Mouse (Mus musculus) limb, embryonic 11.5 days (tissue): ENCODE measurements around the gene Gse1. TPM values are rescaled to one million over a fixed set of nuclear protein-coding genes. Genes with fewer than 3 reads are reported as not detected.
A peak's percentile ranks its signal among the peaks of the same experiment; 100 is the strongest.

Experiments
- ATAC-seq: fragments of 200-750 bp; cut with Nextera tagmentation; 2 replicates; pipeline ENCODE4 v1.8.0; 2017; ENCODE audit warnings: low read depth; ENCODE audit not compliant: insufficient number of reproducible peaks, low FRiP score, low TSS enrichment
- DNase-seq: peaks from one replicate; pipeline ENCODE4 v3.0.0-alpha.2; 2015; ENCODE audit warnings: low spot score
- H3K27ac ChIP-seq: fragments of 300-500 bp; sonication (generic); replicated peaks from 2 replicates; pipeline ENCODE4 v1.5.1; 2014; ENCODE audit warnings: low read depth, mild to moderate bottlenecking, low read length
- H3K27me3 ChIP-seq: fragments of 300-500 bp; sonication (generic); 2 replicates; pipeline ENCODE4 v1.6.1; 2014; ENCODE audit warnings: mild to moderate bottlenecking, low read length, mixed read lengths; ENCODE audit not compliant: control insufficient read depth, insufficient read depth
- H3K36me3 ChIP-seq: fragments of 300-500 bp; sonication (generic); 2 replicates; pipeline ENCODE4 v1.6.1; 2014; ENCODE audit warnings: mild to moderate bottlenecking, low read length, moderate library complexity, mixed read lengths; ENCODE audit not compliant: control insufficient read depth, insufficient read depth
- H3K4me1 ChIP-seq: fragments of 300-500 bp; sonication (generic); 2 replicates; pipeline ENCODE4 v1.6.1; 2014; ENCODE audit warnings: low read length, mixed read lengths; ENCODE audit not compliant: control insufficient read depth, insufficient read depth
- H3K4me2 ChIP-seq: fragments of 300-500 bp; sonication (generic); 2 replicates; pipeline ENCODE4 v1.6.1; 2014; ENCODE audit warnings: low read depth, mild to moderate bottlenecking, moderate library complexity; ENCODE audit not compliant: severe bottlenecking
- H3K4me3 ChIP-seq: fragments of 300-500 bp; sonication (generic); 2 replicates; pipeline ENCODE4 v1.5.1; 2014; ENCODE audit warnings: low read depth, low read length
- H3K9ac ChIP-seq: fragments of 300-500 bp; sonication (generic); 2 replicates; pipeline ENCODE4 v1.6.1; 2014; ENCODE audit warnings: mild to moderate bottlenecking, low read length
- H3K9me3 ChIP-seq: fragments of 300-500 bp; sonication (generic); 2 replicates; pipeline ENCODE4 v1.6.1; 2016; ENCODE audit warnings: low read length; ENCODE audit not compliant: control insufficient read depth
- WGBS: fragments of 180-500 bp; shearing (Covaris S2); extraction: QIAGEN DNeasy Blood & Tissue Kit; methylation state at CpG from one replicate; pipeline ENCODE4 v1.1.7; 2014; 5-methylcytosine and 5-hydroxymethylcytosine counted together
- polyA plus RNA-seq: library from polyadenylated mRNA; unstranded; fragments of >200 nt; fragmentation: Nextera tagmentation; extraction: Ambion mirVana; gene quantifications from 2 replicates; pipeline ENCODE4 v1.2.1, GENCODE M21; 2014

The Gse1 gene
- polyA plus RNA-seq, 1 experiment from 2014 or later: 6.6 TPM

DNA sequence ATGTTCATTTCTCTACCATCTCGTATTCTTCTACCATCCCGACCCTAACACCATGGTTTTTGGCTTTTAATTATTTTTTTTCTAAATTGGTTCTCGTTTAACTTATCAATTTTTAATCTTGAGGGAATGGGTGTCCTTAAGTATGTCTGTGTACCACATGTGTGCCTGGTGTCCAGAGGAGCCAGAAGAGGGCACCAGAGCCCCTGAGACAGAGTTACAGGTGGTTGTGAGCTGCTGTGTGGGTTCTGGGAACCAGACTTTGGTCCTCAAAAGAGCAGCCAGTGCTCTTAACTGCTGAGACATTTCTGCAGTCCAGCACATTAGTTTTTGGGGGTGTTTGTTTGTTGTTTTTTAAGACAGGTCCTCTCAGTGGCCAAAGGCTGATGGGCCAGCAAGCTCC is 167.6 kb downstream of the Gse1 start:
- 93% methylated on average over 3 of the region's 3 CpGs for WGBS
- no peak for DNase-seq
- no peaks in the 10 kb centered on the region for H3K27me3 ChIP-seq
- peaks cover 40% of the 10 kb centered on the region for H3K4me1 ChIP-seq
- H3K4me2 ChIP-seq: no peak overlapping the region
- no peak overlapping the region for H3K9ac ChIP-seq
- no peaks in the 10 kb centered on the region for H3K9me3 ChIP-seq
- H3K4me3 ChIP-seq: no peak overlapping the region
- H3K27ac ChIP-seq: no peak overlapping the region
- no peaks in the 10 kb centered on the region for H3K36me3 ChIP-seq
- ATAC-seq: no peak

- H3K27ac ChIP-seq: no peak overlapping the region
- no peak overlapping the region for H3K4me2 ChIP-seq
- H3K4me1 ChIP-seq: peaks cover 31% of the 10 kb centered on the region
- no peaks in the 10 kb centered on the region for H3K27me3 ChIP-seq
- DNase-seq: no peak
- WGBS: 70% methylated on average over 3 of the region's 3 CpGs
- H3K9ac ChIP-seq: no peak overlapping the region
- H3K36me3 ChIP-seq: no peaks in the 10 kb centered on the region
- no peak for ATAC-seq
- H3K9me3 ChIP-seq: no peaks in the 10 kb centered on the region
- no peak overlapping the region for H3K4me3 ChIP-seq
Observed at GRCm38 (mm10) chr8:120396756-120397155, 168.5 kb downstream of the Gse1 start.

DNA sequence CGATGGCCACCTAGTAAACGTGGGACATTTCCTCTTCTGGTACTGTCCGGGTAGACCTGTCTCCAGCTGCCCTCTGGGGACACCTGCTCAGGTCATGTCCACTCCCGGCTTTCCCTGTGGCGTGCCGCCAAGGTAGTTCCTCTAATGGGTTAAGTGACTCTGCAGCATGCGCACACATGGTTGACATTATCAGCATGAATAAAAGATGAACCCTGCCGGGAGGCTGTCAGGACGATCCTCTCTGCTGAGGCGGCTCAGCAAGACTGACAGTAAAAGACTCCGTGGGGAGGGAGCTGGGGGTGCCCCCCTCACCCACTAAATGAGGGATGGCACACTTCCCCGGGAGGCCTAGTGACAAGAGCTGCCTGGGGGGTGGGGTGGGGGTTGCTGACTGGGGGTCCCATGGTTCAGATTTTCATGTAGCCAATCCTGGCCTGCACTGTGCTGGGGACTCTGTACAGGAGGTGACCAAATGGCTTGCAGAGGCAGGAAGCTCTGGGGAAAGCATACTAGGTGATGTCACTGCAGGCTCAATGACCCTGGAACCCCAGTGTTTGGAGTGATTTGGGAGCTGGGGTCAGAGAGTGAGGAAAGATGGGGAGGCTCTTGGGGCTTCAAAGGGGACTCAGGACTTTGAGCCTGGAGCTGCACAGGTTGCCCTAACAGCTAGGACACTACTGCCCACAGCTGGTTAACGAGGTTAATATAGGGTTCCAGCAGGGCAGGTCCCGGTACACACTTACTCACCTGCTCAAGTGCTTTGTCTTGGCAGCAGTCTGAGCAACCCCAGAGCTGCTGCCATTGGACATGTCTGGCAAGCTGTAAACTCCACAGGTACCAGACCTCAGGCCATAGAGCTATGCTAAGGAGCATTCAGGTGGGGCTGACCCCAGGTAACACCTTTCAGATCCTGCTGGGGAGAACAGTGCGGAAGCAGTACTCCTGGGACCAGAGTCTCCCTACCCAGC is 169.5 kb downstream of the Gse1 start:
- H3K27me3 ChIP-seq: no peaks in the 10 kb centered on the region
- DNase-seq: no peak
- no peak for ATAC-seq
- 43% methylated on average over 15 of the region's 15 CpGs for WGBS
- peaks cover 23% of the 10 kb centered on the region for H3K4me1 ChIP-seq
- H3K4me2 ChIP-seq: no peak overlapping the region
- H3K36me3 ChIP-seq: no peaks in the 10 kb centered on the region
- no peak overlapping the region for H3K9ac ChIP-seq
- H3K27ac ChIP-seq: no peak overlapping the region
- no peaks in the 10 kb centered on the region for H3K9me3 ChIP-seq
- H3K4me3 ChIP-seq: no peak overlapping the region

DNA sequence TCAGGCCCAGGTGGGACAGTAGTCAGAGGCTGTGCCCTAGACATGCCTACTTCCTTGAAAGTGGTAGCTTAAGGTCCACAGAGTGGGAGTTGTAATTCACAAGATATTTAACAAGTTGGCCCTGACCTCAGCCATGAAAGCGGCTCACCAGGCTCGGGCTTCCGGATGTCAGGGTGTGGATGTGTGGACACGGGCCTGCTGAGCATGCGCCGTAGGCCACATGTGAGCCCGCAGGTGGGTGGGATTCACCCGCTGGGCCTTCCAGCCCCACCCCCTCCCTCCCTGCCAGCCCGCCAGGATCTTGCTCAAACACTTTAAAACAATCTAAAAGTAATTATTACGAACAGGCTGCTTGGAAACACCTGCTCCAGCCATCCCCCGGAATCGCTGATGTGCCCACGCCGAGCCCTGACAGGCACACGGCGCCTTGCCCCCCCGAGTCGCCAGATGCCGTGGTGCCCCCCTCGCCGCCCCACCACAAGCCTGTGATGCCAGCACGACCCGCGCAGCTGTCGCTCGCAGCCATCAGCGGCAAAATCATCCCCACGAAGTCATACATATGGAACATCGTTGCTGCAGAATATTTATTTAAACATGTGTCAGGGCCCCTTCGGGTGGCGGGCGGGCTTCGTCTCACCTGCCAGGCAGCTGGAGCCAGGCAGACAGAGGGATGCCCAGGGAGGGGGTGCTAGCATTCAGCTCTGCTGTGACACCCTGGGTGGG is 171.1 kb downstream of the Gse1 start:
- no peak overlapping the region for H3K4me2 ChIP-seq
- no peaks in the 10 kb centered on the region for H3K36me3 ChIP-seq
- H3K9me3 ChIP-seq: no peaks in the 10 kb centered on the region
- no peak overlapping the region; the same call in 1 of the 2 replicates for H3K27ac ChIP-seq
- WGBS: 56% methylated on average over 33 of the region's 33 CpGs
- no peak for ATAC-seq
- no peak overlapping the region for H3K4me3 ChIP-seq
- H3K27me3 ChIP-seq: no peaks in the 10 kb centered on the region
- DNase-seq: no peak
- H3K9ac ChIP-seq: no peak overlapping the region
- H3K4me1 ChIP-seq: peaks cover 23% of the 10 kb centered on the region

- no peak overlapping the region for H3K9ac ChIP-seq
- H3K4me3 ChIP-seq: no peak overlapping the region
- ATAC-seq: no peak
- H3K27me3 ChIP-seq: no peaks in the 10 kb centered on the region
- no peak overlapping the region for H3K4me2 ChIP-seq
- no peaks in the 10 kb centered on the region for H3K9me3 ChIP-seq
- WGBS: 86% methylated on average over 2 of the region's 2 CpGs
- no peak overlapping the region for H3K27ac ChIP-seq
- no peaks in the 10 kb centered on the region for H3K36me3 ChIP-seq
- H3K4me1 ChIP-seq: peaks cover 23% of the 10 kb centered on the region
- no peak for DNase-seq
Observed at GRCm38 (mm10) chr8:120401216-120401615, 173.0 kb downstream of the Gse1 start.

GRCm38 (mm10) chr8:120401712-120402111 is 173.5 kb downstream of the Gse1 start:
- H3K36me3 ChIP-seq: no peaks in the 10 kb centered on the region
- H3K9ac ChIP-seq: no peak overlapping the region
- no peaks in the 10 kb centered on the region for H3K27me3 ChIP-seq
- H3K27ac ChIP-seq: no peak overlapping the region
- DNase-seq: no peak
- H3K4me3 ChIP-seq: no peak overlapping the region
- H3K4me1 ChIP-seq: peaks cover 26% of the 10 kb centered on the region
- H3K9me3 ChIP-seq: no peaks in the 10 kb centered on the region
- 88% methylated on average over 7 of the region's 7 CpGs for WGBS
- no peak overlapping the region for H3K4me2 ChIP-seq
- no peak for ATAC-seq

DNA sequence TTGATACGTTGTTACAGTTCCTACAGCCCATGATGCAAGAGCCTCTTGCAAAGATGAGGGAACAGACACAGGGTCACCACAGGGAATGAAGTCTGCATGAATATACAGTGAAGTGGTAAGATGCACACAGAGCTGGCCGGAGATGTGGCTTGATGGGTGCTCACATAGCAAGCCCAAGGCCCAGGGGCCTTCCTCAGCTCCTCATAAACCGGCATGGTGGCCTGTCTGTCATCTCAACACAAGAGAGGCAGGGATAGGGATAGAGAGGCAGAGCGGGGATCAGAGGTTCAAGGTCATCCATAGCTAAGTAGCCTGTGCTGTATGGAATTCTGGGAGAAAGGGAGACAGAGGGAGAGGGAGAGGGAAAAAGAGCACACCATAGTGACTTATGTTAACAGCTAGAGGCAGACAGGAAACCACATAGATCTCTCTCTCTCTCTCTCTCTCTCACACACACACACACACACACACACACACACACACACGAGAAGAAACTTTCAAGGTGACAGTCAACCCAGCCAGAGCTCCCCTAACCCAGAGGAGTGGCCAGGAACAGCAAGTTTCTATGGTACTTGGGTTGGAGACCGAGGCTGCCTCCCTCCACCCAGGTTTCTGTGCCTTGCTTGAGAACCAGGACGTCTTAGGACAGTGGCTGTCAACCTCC is 175.5 kb downstream of the Gse1 start:
- no peak for ATAC-seq
- WGBS: 77% methylated on average over 7 of the region's 7 CpGs
- DNase-seq: no peak
- Histone ChIP-seq H3K27me3 (no peaks in the 10 kb centered on the region), H3K9me3 (no peaks in the 10 kb centered on the region), H3K27ac (no peak overlapping the region), H3K4me1 (peaks cover 39% of the 10 kb centered on the region), H3K4me2 (no peak overlapping the region), H3K4me3 (no peak overlapping the region), H3K36me3 (no peaks in the 10 kb centered on the region), H3K9ac (no peak overlapping the region)

DNA sequence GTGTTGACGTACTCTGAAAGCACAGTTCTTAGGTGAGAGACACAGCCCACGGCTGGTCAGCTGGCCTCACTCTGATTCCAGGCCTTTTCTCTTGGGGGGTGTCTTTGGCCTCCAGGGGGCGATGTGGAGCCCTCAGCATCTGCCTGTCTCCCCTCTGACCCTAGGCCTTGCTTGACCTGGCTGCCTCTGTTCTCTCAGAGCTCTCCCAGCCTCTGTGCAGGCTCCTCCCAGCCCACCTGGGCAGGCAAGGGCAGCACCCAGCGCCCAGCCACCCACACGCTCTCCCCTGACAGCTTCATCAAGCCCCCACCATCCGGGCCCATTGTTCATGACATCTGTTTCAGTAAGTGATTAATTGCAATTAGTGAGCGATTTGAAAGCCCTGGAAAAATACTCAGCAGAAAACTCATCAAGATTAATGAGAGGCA is 176.4 kb downstream of the Gse1 start:
- Histone ChIP-seq H3K27ac (no peak overlapping the region), H3K4me1 (peaks cover 40% of the 10 kb centered on the region)

More for the DNA sequence above, 176.4 kb downstream of the Gse1 start:
- Histone ChIP-seq H3K9me3 (no peaks in the 10 kb centered on the region), H3K27me3 (no peaks in the 10 kb centered on the region), H3K4me3 (no peak overlapping the region), H3K9ac (no peak overlapping the region), H3K4me2 (no peak overlapping the region), H3K36me3 (no peaks in the 10 kb centered on the region)
- no peak for ATAC-seq
- 39% methylated on average over 7 of the region's 7 CpGs for WGBS
- peak; percentile 70 for DNase-seq
